Mouse (Mus musculus) embryonic fibroblast, embryonic 13.5 days (primary cell): ENCODE measurements around the gene Fam71f2.

Experiments
- CTCF ChIP-seq: IDR thresholded peaks from 2 replicates; pipeline ENCODE4 v1.5.1; 2011; ENCODE audit warnings: mild to moderate bottlenecking, control low read depth, low read length, moderate library complexity, borderline replicate concordance; ENCODE audit not compliant: insufficient read depth
- POLR2A ChIP-seq: IDR thresholded peaks from 2 replicates; pipeline ENCODE4 v1.6.1; 2011; ENCODE audit warnings: low read depth, mild to moderate bottlenecking, control low read depth, low read length, moderate library complexity

- TF ChIP-seq POLR2A = no peak
- no peak for TF ChIP-seq CTCF
These were observed 49.0 kb upstream of the Fam71f2 start for GRCm38 (mm10) chr6:29230386-29230785.
